Mouse (Mus musculus): ENCODE measurements around the gene Fbxl17.

The Fbxl17 gene

DNA sequence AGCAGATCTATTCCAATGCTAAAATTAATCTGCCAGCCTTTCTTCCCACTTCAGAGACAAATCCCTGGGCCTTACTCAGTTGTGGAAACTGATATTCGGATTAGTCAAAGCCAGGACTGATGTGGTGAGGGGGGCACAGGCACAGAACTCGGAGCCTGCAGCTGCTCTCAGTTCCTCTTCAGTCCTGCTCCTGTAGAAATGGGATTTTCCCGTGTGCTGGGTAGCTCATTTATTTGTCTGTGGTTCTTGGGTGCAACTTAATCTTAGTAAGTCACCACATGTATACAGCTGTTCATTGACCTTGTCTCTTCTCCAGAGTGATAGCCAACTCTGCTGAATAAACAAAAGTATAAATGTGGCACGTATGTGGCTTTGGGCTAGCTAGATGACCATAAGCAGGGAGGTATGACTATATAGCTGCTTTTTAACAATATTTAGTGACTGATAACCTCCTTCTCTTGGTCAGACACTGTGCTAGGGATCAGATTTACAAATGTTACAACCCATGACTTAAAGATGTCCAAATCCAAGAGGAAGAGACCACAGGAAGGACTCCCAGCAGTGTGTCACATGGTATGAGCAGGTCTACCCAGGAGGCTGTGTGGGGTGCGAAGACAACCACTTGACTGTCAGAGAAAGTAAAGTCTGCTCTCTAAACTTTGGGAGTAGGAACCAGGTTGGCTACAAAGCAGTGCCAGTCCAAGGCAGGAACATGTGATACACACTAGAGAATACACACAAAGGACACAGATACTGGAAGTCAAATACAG lies 331.6 kb downstream of the Fbxl17 start:
- no peak for DNase-seq (ENCODE audit: low spot score in 2 of 2)

DNA sequence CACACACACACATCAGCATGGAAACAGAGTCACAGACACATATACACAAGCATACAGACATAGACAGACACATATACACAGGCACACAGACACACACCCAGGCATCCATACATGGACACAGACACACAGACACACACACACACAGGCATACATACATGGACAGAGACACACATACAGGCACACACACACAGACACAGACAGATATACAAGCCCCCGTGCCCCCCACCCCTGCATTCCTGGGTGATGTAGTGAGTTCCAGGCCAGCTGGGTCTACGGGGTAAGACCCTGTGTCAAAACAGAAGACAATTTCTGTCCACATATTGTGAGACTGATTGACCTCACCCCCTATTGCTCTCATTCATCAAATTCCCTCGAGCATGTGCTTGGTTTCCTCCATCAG lies 332.6 kb downstream of the Fbxl17 start:
- DNase-seq (ENCODE audit: low spot score in 2 of 2), result no peak

DNA sequence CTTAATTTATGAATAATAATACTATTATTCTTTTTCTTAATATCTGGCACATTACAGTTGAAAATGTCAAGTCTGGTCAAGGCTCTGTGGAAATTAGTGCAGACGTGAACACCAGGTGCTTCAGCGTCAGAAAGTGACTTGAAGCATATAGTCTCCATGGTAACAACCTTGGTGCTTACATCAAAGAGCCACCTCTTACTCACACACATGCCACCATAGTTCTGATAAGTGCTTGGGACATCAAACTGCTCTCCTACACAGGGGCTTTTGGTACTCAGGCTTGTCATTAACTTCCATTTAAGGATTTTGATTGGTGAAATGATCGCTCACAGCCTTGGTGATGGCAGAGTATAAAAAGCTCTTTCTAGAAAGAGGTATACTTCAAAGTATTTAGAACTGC lies 333.1 kb downstream of the Fbxl17 start:
- DNase-seq (ENCODE audit: low spot score in 2 of 2), result no peak

DNA sequence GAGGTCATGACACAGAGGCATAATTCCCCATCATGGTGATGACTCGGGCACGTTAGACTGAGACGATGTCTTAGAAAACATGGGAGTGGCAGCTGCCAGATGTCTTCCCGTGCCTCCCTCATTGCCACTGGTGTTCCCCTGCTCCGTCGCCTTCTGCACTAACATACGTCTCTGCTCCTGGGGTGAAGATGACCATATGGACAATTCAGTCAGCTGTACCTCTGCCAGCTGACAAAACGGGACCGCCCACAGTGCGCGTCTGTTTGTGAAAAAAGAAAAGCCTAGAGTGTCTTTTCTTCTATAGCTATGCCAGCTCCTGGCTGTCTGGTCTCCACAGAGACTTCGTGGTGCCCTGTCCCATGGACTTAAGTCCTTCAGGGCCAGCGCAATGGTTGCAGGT lies 334.0 kb downstream of the Fbxl17 start:
- DNase-seq (ENCODE audit: low spot score in 2 of 2), result no peak

DNA sequence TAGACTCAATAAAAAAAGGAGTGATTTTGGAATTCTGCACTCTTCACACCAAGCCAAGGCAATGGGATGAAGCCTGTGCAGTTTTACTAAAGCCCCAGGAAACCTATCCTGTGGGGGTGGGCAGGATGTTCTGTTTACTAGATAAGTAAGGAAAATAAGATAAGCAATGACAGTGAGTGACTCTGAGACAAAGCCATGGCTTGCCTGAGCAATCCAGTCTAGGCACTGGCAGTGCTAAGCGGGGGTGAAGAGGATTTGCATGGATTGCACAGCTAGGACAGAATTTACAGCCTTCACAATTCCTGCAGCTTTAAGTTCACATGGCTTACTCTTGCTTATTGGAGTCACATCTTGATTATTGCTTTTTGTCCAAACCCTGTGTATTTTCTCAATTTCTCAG lies 335.5 kb downstream of the Fbxl17 start:
- no peak for DNase-seq (ENCODE audit: low spot score in 2 of 2)

DNA sequence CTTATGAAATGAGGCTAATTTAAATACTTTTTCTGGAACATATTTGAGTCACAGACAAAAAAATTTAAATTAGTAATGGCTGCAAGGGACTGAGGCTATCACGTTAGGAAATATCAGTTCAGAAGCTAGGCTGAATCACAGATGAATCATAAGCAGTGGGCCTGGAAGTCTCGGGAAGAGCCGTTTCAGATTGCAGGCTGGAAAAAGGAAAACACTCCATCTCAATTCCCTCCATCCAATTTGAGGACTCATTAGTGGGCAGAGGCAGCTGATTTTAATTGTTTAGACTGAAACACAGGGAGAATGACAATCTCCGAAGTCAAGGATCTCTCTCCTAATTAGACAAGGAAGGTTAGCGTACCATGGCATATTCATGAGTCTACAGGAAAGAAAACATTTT lies 337.9 kb downstream of the Fbxl17 start:
- DNase-seq (ENCODE audit: low spot score in 2 of 2), result no peak

DNA sequence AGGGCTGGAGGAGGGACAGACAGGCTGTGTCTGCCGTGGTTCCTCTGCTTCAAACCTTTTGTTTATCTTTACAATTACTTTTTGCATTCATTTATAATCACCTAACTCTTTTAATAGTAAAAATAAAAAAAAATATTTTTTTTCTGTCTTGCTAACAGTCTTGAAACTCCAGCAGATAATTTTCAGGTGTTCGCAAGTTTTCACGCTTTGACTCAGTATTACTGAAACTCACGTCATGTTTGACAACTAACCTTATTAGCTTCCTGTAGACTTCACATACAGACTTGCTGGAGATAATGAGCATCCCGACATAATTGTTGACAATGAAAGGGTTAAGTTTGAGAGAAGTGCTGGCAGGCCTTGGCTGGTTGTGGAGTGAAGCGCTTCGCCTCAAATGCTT lies 340.6 kb downstream of the Fbxl17 start:
- no peak for DNase-seq (ENCODE audit: low spot score in 2 of 2)

DNA sequence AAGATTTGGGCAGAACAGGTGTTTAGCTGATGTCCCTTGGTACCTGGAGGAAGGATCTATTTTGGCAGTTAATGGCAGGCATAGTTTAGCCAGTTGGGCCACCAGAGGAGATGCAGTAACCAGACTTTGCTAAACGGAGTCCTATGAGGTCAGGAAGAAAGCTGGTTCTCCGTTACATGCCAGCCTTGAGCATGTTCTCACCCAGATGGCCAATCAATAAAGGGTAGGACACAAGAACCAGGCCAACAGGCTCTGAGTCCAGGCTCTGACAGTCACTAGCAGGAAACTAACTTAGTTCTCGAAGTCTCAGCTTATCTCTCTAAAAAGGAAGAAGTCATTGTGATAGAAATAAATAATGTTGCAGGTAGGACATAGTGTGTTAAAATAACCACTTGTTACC lies 341.4 kb downstream of the Fbxl17 start:
- DNase-seq (ENCODE audit: low spot score in 2 of 2), result no peak

DNA sequence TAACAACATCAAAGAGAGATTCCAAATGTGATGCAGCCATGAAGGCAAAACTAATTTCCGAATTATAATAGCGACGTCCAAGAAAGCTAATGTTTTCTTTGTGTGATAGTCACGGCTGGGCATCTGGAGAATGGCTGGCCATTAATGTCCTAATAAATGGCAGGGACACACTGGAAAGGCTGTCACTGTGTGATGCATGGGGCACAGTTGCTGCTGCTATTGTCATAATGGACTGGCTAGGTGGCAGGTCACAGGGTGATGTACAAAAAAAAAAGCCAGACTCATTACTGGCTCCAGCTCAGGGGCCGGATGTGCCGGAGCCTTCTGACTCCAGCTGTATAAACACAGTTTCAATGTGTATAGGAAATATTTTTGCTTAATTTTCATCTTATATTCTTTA lies 341.9 kb downstream of the Fbxl17 start:
- no peak for DNase-seq (ENCODE audit: low spot score in 2 of 2)

DNA sequence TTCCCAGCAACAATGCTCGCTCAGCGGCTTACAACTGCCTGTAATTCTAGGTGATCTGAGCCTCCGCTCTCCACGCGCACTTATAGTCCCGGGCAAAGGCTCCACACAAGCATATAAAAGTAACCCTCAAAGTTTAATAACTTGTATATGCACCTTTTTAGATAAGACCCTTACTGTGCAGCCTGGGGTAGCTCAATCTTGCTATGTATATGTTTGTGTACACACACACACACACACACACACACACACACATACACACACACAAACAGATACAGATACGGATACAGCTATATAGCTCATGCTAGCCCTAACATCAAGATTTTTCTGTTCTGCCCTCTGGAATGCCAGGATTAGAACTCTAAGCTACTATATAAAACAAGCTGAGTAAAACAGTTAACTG lies 342.8 kb downstream of the Fbxl17 start:
- no peak for DNase-seq (ENCODE audit: low spot score in 2 of 2)

DNA sequence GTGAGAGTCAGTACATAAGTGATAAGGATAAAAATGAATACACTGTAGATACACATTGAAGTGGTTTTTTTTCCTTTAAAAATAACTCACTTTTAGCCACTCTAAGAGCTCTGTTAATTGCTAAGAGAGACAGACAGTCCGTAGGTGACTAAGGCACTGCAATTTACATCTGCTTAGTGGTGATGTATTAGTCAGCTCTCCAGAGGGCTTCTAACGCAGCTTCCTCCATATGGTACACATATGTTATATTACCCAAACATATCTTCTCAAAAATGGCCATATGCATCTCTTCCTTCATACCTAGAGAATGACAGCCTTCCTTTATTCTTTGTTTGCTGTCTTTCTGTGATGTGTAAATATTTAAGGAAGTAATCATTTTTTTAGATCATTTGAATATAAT lies 353.3 kb downstream of the Fbxl17 start:
- DNase-seq (ENCODE audit: low spot score in 2 of 2), result no peak

DNA sequence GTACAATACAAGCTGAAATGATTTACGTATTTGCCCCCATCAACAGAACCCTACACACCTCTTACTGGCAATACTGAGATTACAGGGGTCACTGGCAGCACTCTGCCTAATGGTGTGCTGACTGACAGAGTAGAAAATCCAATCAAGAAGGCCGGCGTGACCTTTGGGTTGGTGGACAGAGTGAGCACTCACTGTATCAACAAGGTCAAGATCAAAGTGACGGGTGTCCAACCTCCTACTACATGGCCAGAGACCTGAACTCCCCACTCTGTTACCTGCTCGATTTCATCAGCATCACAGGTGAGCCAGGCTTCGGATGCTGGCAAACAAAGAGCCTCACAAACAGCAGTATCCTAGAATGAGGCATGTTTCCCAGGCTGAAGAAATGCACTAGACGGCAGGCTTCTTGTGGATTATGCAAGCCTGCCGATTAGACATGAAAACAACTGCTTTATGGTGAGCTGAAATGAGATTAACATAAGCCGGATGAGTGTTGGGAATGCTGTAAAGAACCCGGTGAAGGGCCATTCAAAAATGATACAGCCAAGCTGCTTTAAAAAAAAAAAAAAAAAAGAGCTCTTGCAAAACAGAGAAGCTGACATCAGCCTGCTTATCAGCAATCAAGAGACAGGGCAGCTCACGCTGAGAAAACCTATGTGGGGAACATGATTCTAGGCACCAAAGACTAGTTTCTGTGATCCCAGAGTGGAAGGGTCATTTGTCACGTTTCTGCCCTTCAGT lies 353.9 kb downstream of the Fbxl17 start:
- DNase-seq (ENCODE audit: low spot score in 2 of 2), result no peak

DNA sequence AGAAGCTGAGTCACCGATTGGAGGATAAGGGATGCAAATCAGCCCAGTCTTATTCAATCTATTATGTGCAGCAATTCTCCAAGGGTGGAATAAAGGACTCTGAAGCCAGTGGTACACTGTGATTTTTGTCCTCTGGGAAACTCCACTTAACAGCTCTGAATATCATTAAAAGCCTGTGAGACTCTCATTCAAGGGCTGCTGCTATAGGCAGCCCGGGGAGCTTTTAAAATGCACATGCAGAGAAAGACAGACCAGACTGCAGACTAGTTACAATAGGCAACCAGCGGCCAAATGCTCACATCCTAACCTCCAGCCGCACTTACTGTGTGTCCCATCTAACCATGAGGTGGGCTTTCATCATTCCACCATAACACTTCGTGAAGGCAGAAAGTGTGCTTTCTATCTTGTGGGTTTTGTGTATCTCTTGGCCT lies 354.5 kb downstream of the Fbxl17 start:
- DNase-seq (ENCODE audit: low spot score in 2 of 2), result no peak

DNA sequence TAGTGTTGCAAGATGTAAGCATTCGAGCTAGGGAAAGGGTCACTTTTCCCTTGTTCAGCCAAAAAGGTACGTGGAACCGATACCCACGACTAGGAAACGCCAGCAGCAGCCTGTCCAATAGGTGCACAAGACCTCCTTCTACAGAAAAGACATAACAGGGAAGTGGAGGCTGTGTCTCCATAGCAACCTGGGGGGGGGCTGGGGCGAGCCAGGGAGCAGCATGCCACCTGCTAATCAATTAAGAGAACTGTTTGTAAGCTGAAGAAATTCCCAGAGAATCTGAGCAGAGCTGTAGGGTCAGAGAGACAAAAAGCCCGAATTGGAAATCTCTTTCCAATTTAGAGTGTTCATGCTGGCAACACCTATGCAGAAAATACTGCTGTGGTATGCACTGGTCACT lies 356.0 kb downstream of the Fbxl17 start:
- DNase-seq (ENCODE audit: low spot score in 2 of 2), result no peak

DNA sequence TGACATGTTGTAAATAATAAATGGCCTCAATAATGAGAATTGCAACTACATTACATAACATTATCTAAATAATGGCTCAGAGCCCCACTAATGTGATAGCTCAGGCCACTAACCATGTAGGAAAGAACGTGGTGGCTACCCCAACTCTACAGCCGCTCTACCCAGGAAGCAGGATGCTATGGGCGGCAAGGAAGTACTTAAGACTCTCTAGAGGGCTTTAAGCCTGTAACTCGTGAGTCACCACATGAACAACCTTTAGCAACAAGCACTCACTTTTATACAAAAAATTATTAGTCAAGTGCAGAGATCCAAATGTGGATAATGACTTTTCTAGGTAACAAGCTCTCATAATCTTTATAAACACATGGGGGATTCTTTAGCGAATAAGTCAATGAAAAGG lies 365.0 kb downstream of the Fbxl17 start:
- no peak for DNase-seq (ENCODE audit: low spot score in 2 of 2)

DNA sequence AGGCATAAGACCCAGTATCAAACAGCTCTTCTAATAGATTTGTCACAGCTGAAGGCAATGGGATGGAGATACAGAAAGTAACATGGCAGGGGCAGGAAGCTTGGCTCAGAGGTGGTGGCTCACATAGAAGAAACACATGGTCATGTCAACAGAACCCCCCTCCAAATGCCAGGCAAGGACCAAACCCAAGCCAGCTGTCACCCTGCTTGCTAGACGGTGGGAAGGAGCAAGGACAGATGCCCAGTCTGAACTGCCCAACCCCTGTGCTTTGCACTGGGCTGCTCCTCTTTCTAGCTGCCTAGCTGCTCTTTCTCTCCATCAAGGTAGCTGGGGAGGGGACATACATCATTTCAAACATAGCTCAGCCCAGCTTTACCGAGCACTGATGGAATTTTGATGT lies 377.4 kb downstream of the Fbxl17 start:
- no peak for DNase-seq (ENCODE audit: low spot score in 2 of 2)

DNA sequence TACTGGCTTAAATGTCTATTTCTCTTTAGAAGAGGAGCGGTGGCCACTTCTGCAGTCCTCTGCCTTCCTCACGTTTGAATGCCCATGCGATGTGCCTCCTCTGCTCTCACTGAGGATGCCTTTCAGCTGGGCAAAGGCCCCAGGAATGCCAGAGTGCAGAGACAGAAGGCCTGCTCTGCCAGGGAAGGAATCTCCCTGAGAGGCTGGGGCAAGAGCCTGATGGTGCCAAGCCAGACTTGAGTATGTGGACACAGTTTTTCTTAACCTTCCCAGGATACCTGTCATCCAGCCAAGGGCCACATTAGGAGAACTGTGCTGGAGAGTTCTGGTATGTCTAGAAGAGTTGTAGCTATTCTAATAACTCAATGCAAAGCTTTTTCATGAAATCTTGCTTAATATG lies 380.1 kb downstream of the Fbxl17 start:
- no peak for DNase-seq (ENCODE audit: low spot score in 2 of 2)

DNA sequence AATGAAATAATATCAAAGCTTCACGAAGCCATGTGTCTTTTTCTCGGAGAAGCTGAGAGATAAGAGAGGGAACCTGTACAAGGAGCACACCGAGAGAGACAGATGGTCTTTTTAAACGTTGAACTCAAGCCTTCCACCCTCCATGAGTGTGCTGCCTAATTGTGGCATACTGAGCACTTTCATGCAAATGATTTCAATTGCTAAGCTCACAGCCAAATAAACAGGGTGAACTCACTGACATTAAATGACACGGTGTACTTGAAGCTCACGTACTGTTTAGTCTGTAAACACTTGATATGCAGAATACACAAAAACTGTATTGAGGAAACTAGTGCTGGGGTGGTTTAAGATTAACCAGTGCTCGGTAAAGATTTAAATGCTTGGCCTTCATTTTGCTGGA lies 380.7 kb downstream of the Fbxl17 start:
- DNase-seq (ENCODE audit: low spot score in 2 of 2), result no peak

DNA sequence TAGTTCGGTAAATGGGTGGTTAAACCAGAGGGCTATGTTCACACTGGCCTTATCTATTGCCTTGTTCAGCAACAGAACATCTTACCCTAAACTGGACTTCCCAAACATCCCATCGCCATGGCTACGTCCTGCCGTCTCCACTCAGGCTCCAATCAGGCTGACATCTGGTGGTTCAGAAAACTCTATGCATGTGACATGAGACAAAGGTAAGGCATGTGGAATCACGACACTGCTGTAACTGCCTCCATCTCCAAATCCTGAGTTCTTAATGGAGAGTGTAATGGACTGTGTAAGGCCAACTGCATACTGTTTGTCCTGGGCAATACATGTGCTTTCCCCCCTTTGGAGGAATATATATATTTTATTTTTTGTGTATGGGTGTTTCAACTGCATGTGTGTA lies 382.7 kb downstream of the Fbxl17 start:
- DNase-seq (ENCODE audit: low spot score in 2 of 2), result no peak

DNA sequence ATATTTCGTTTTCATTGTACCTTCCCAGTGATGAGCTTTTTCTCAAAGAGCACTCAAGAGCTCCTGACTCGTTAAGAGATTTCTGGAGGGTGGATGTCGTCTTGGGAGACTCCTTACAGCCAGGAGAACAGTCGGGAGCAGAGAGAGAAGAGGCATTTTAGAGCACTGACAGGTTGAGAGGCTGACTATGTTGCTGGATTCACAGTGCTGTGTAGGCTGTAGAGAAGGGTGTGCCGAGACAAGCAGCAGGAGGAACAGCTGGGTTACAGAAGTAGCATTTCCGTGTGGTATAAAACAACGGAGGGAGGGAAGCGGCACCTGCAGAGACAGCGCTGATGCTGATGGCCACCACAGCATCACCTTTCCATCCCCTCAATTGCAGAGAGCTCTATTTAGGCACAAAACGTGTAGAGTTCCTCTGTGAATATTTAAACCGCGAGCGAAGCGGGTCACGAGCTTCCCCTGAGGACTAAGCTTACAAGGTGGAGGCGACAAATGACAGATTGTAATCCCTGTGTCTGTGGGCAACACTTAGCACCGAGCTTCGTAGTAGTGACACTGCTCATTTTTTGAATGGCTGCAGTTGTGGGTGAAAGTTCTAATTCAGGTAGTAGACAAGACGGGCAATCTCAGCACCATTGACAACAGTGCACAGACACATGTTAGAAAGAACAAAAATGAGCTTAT lies 385.3 kb downstream of the Fbxl17 start:
- DNase-seq (ENCODE audit: low spot score in 2 of 2), result no peak

DNA sequence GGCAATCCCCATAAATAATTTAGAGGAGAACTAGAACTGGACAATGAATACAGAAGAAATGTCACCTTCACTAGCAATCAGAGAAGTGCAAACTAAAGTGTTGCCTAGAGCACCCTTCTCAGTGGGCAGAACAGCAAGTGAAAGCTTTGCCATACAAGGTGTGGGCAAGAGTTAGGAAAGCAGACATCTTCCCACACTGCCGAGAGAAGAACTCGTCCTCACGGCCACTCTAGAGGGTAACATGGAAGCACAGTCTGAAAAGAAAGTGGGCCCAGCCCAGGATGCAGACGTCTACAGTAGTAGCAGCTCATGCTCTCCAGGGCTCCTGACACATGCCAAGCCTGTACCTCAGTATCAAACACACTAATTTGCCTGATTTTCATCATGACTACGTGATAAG lies 387.0 kb downstream of the Fbxl17 start:
- no peak for DNase-seq (ENCODE audit: low spot score in 2 of 2)

DNA sequence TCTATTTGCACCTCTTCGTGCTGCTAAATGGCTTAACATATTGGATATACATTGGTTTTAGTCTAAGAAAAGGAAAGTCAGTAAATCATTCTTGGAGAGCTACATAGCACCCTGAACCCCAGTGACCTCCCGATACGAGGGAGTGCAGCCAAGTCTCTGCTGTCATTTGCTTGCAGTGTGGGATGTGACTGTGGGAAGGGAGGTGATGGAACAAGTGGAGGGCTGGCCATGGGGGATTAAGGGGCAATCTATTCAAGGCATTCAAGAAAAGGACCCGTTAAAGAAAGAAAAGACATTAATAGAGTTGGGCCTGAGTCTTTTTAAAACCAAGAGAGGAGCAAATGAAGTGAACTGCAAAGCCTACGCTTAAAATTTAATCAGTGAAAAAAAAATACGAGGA lies 388.8 kb downstream of the Fbxl17 start:
- no peak for DNase-seq (ENCODE audit: low spot score in 2 of 2)

DNA sequence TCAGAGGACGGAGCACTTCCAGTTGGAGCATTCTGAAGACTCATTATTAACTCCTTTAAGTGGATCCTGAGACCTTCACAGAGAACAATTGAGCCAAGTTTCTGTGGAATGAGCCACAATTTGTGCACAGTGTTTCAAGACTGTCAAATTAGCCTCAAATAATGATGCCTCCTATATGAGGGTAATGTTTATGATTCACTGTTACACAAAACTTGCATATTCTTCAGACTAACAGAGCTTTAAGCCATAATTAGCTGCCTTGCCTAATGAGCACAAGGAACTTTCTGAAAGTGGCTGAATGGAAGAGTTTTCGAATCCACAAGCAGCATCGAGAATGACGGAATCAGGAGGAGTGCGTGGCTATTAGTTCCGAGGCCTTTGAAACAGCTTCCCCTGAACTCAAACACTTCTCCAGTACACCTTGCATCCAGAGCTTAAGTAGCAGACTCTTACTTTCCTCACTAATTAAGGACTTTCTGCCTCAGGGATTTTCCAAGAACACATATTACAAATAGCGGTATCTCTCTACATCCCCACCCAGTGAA lies 389.5 kb downstream of the Fbxl17 start:
- no peak for DNase-seq (ENCODE audit: low spot score in 2 of 2)

Data from right cerebral cortex, postnatal 10 days (tissue).